12 mouse cellular contexts compared by ENCODE assay signal in the genomic region with DNA sequence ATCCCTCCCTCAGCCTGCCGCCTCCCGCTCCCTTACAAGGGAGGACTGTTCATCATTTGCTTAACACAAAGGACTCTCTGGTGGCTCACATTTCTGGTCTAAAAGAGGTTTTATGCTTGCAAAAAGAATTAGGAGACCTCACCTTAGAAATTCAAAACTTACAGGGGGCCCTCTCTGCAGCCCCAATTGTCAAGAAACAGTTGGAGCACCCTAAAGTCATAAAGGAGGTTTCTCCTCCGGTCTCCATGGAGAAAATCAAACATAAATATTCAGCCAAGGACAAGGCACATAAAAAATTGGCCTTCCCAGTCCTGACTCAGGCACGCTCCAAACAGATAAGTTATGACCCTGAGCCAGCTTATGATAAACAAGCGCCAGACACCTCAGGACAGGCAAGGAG. TPM values are rescaled to one million over a fixed set of nuclear protein-coding genes. Genes with fewer than 3 reads are reported as not detected.
"Had no signal": no experiment of that assay in that cellular context is flagged by ENCODE, and none has a peak within 500 bp of the region (broad histone marks: within the 10 kb centered on the region; RNA-seq: fewer than 3 reads in every experiment).

No protein-coding gene starts in this region.

- DNase-seq: kidney, postnatal 14 days; left cerebral cortex, postnatal 4 days; lung, adult 18-20 months; right cerebral cortex, postnatal 14 days; thymus, postnatal 36 days had no signal

RNA-seq across cellular contexts. Expression of a gene that starts 31.9 kb away (rescaled TPM):
- total RNA-seq: layer of hippocampus, adult 8-10 months; layer of hippocampus, postnatal 14 days; left cerebral cortex, adult 18-20 months; left cerebral cortex, postnatal 10 days; left cerebral cortex, postnatal 4 days; liver, adult 2 months; megakaryocyte progenitor cell, adult 5-6 weeks; monocyte, adult 5-6 weeks had no signal
